Mouse (Mus musculus) heart, embryonic 16.5 days (tissue): ENCODE data around the gene Dagla. TPM values are rescaled to one million over a fixed set of nuclear protein-coding genes. Genes with fewer than 3 reads are reported as not detected.

Experiments used
- polyA plus RNA-seq: library from polyadenylated mRNA; unstranded; fragments of >200 nt; fragmentation: Nextera tagmentation; extraction: Ambion mirVana; gene quantifications from 2 replicates; pipeline ENCODE4 v1.2.1, GENCODE M21; 2015

Dagla gene
- polyA plus RNA-seq, 1 experiment from 2014 or later = 0.92 TPM

Other genes with a start within 250 kb of the Dagla start
- 31.5 and 31.7 TPM in 2 replicates for gene Fads2, start 203.1 kb downstream of the Dagla start, polyA plus RNA-seq
- 39.8 and 44.7 TPM in 2 replicates for gene Fads1, start 122.0 kb downstream of the Dagla start, polyA plus RNA-seq
- 323 and 360 TPM in 2 replicates for gene Tmem258, start 100.9 kb downstream of the Dagla start, polyA plus RNA-seq
- 51.6 and 54.9 TPM in 2 replicates for gene Fen1, start 100.7 kb downstream of the Dagla start, polyA plus RNA-seq
- 4.2 TPM in 2 replicates for gene Myrf, start 64.1 kb downstream of the Dagla start, polyA plus RNA-seq
- gene Syt7, start 84.2 kb upstream of the Dagla start, polyA plus RNA-seq = 0.49 and 0.80 TPM in 2 replicates
- 0.21 and 0.31 TPM in 2 replicates for gene Lrrc10b, start 152.6 kb upstream of the Dagla start, polyA plus RNA-seq
- gene Ppp1r32, start 178.1 kb upstream of the Dagla start, polyA plus RNA-seq = 0.13 and 1.00 TPM in 2 replicates
- 27.7 and 33.1 TPM in 2 replicates for gene Cpsf7, start 220.4 kb upstream of the Dagla start, polyA plus RNA-seq
- 53.6 and 54.6 TPM in 2 replicates for gene Sdhaf2, start 221.3 kb upstream of the Dagla start, polyA plus RNA-seq